ENCODE assay signal across 7 mouse cellular contexts in the genomic region with DNA sequence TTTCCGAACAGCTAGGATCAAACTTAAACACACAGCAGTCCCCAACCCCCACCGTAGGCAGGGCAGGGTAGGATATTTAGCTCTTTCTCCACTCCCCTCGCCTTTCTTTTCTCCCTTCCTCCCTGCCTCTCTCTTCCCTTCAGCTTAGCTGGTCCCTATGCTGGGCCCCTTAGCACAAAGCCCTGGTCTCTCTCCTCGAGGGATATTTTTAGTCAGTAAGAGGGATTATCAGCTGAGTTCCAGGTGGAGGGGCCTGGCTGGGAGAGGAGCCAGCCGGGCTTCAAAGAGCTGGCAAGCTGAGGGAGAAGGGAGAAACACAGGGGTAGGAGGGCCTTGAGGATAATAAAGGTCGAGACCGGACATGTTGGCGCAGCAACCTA. TPM values are rescaled to one million over a fixed set of nuclear protein-coding genes. Genes with fewer than 3 reads are reported as not detected.
DNase-seq lines count a peak whose midpoint lies in the region; ATAC-seq lines count a peak whose summit lies in the region.

No protein-coding gene starts in this region.

- peak; percentile 66; the same call in 1 of the 2 replicates for ATAC-seq in limb, embryonic 12.5 days (ENCODE audit: insufficient number of reproducible peaks, insufficient read depth, low FRiP score, low TSS enrichment, low read depth)

- H3K4me3 ChIP-seq in limb, embryonic 12.5 days (replicated peaks): no peak overlapping the region

- no peak overlapping the region for H3K9ac ChIP-seq in limb, embryonic 12.5 days (replicated peaks)

- H3K4me1 ChIP-seq in limb, embryonic 12.5 days (replicated peaks): peaks cover 15% of the 10 kb centered on the region

- H3K9me3 ChIP-seq in limb, embryonic 12.5 days: no peaks in the 10 kb centered on the region

- peaks cover 4% of the 10 kb centered on the region; the same call in 1 of the 2 replicates for H3K36me3 ChIP-seq in limb, embryonic 12.5 days

- no peaks in the 10 kb centered on the region for H3K27me3 ChIP-seq in limb, embryonic 12.5 days

- peak; percentile 28 for DNase-seq in ovary, adult 18-20 months (ENCODE audit: low spot score)
- no peak for DNase-seq in ovary, postnatal 10 days (ENCODE audit: low spot score)
- DNase-seq in heart, adult 8-10 months (ENCODE audit: low spot score): peak; percentile 41
- DNase-seq in urinary bladder, postnatal 36 days (ENCODE audit: low spot score in 2 of 2): no peak
- no peak for DNase-seq in right cerebral cortex, postnatal 10 days (ENCODE audit: low spot score in 2 of 2)
- no peak for DNase-seq in thymus, postnatal 4 days

- H3K27ac ChIP-seq in limb, embryonic 12.5 days: peak overlapping the region; percentile 64; the same call in 1 of the 2 replicates

- H3K4me2 ChIP-seq in limb, embryonic 12.5 days: no peak overlapping the region

- WGBS in limb, embryonic 12.5 days: 23% methylated on average over 8 of the region's 8 CpGs

RNA-seq across cellular contexts. Expression of a gene that starts 19.3 kb away (rescaled TPM):
- total RNA-seq in heart, adult 8-10 months (2022): 10 to 100 TPM; 20.7 to 46.5 (median 31.2) TPM
- polyA plus RNA-seq in limb, embryonic 12.5 days (2016; fragmentation: Nextera tagmentation; extraction: Ambion mirVana): 13.2 and 14.0 TPM in 2 replicates

Comparison
In these comparisons a context has a peak if more than half of its experiments do, and no peak if none do; other contexts are left out.
1. DNase-seq: peak in ovary, adult 18-20 months (single experiment) and heart, adult 8-10 months (single experiment); none in ovary, postnatal 10 days (single experiment), urinary bladder, postnatal 36 days (0 of 2), right cerebral cortex, postnatal 10 days (0 of 2) and thymus, postnatal 4 days (single experiment).